Mouse (Mus musculus) lung, adult 2 months (tissue): ENCODE results near the gene Flad1.

Experiments
- CTCF ChIP-seq: fragments of 200-500 bp; IDR thresholded peaks from 2 replicates; pipeline ENCODE4 v1.5.1; 2011; ENCODE audit warnings: mild to moderate bottlenecking, low read length, control low read depth; ENCODE audit not compliant: insufficient read depth
- POLR2A ChIP-seq: fragments of 200-500 bp; IDR thresholded peaks from 2 replicates; pipeline ENCODE4 v1.6.1; 2011; ENCODE audit warnings: low read depth, mild to moderate bottlenecking, control low read depth, low read length, borderline replicate concordance; ENCODE audit errors: extremely low read depth

- TF ChIP-seq CTCF (no peak), POLR2A (no peak)
Measured at GRCm38 (mm10) chr3:89387632-89388031, 24.0 kb downstream of the Flad1 start.
